Mouse (Mus musculus): ENCODE results near the gene Hspa1l. TPM values are rescaled to one million over a fixed set of nuclear protein-coding genes. Genes with fewer than 3 reads are reported as not detected.
"Not testable (repeated sequence)": the region's sequence is repeated elsewhere in the genome, so short reads cannot be mapped to it uniquely, and the experiment has no call there.

Gene Hspa1l
- polyA plus RNA-seq, 1 experiment from 2014 or later: 1.2 TPM

DNA sequence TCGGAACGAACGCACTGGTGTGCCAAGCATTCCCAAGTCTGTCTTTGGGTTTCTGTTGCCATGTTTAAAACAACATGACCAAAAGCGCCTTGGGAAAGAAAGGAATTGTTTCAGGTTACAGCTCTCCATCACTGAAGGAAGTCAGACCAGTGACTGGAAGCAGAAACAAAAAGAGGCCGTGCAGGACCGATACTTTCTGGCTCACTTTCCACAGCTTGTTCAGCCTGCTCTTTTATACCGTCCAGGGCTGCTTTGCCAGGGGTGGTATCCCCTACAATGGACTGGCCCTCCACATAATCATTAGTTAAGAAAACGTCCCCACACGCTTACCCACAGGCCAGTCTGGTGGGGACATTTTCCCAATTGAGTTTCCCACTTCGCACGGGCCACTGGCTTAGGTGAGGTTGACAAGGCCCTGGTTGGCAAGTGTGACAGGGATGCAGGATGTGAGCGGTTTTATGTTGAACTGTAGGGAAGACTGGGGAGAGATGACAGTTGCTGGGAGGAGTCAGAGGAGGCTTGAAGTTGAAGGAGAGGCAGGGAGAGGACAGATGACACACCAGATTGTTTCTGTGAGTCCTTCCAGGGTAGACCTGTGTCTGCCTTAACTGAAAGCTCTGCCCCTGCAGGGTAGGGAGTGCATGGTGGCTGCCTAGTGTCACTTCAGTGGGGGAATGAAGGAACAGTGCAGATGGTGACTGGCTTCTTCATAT is 29.8 kb downstream of the Hspa1l start:
- H3K27ac ChIP-seq: peak overlapping the region; percentile 97
- peak overlapping the region; percentile 100 for H3K4me2 ChIP-seq
- WGBS: 10% methylated on average over 12 of the region's 12 CpGs
- ATAC-seq (ENCODE audit: low FRiP score): no peak
- peaks cover 49% of the 10 kb centered on the region for H3K4me1 ChIP-seq
- no peaks in the 10 kb centered on the region for H3K9me3 ChIP-seq
- H3K27me3 ChIP-seq: no peaks in the 10 kb centered on the region
- peak overlapping the region; percentile 97 for H3K9ac ChIP-seq
- H3K36me3 ChIP-seq (replicated peaks): peaks cover 46% of the 10 kb centered on the region
- peak overlapping the region; percentile 93 for H3K4me3 ChIP-seq (replicated peaks)

DNA sequence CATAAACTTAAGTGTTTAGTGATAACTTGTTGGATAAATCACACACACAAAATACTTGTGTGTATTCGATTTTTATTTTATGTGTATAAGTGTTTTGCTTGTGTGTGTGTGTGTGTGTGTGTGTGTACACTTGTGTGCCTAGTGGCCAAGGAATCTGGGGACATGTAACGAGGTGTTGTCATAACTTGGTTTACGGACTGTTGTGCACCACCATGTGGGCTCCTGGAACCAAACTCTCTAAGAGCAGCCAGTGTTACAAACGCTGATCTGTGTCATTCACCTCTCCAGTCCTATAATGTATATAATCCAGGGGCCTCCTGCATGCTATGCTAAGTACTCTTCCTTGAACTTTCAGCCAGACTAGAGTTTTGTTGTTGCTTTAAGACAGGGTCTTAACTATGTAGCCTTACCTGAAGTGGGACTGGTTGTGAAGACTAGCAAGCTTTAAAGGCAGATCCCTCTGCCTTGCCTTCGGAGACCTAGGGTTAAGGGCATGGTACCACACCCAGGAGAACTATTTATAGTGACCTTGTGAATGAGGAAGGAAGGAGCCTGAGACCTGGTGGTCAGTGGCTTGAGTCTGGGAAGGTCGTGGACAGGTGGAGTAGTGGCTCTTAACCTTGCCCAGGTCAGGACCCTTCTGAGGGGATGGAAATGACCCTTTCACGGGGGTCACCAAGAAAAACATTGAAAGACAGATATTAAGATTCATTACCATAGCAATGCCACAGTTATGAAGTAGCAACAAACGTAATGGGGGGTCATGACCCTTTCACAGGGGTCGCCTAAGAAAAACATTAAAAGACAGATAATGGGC is 30.7 kb downstream of the Hspa1l start:
- H3K4me3 ChIP-seq (replicated peaks): peak overlapping the region; percentile 93
- no peaks in the 10 kb centered on the region for H3K9me3 ChIP-seq
- no peak for ATAC-seq (ENCODE audit: low FRiP score)
- peaks cover 41% of the 10 kb centered on the region for H3K4me1 ChIP-seq
- H3K9ac ChIP-seq: peak overlapping the region; percentile 97
- no peaks in the 10 kb centered on the region for H3K27me3 ChIP-seq
- 74% methylated on average over 9 of the region's 9 CpGs for WGBS
- peaks cover 48% of the 10 kb centered on the region for H3K36me3 ChIP-seq (replicated peaks)
- peak overlapping the region; percentile 100 for H3K4me2 ChIP-seq
- no peak overlapping the region for H3K27ac ChIP-seq

DNA sequence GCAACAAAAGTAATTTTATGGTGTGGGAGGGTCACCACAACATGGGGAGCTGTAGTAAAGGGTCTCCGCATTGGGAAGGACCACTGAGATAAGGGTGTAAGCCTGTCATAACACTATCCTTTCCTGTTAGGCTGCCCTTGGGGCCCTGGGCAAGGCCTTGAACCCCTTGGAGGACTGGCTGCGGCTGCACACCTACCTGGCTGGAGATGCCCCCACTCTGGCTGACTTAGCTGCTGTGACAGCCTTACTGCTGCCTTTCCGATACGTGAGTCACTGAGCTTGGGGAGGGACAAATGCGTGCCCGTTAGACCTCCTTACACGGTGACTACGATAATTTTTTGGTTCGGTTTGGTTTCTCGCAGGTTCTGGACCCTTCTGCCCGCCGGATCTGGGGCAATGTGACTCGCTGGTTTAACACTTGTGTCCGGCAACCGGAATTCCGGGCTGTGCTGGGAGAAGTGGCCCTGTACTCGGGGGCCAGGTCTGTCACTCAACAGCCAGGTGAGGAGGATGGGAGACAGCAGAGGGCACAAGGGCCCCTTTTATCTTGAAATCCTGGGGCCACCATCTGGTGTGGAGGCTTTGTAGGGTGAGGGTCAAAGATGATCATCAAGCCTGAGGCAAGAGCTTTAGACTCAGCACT is 31.7 kb downstream of the Hspa1l start:
- no peak for ATAC-seq (ENCODE audit: low FRiP score)
- H3K36me3 ChIP-seq (replicated peaks): peaks cover 50% of the 10 kb centered on the region
- no peaks in the 10 kb centered on the region for H3K9me3 ChIP-seq
- H3K27me3 ChIP-seq: no peaks in the 10 kb centered on the region
- H3K27ac ChIP-seq: no peak overlapping the region
- WGBS: 96% methylated on average over 17 of the region's 17 CpGs
- H3K4me1 ChIP-seq: peaks cover 33% of the 10 kb centered on the region
- H3K4me2 ChIP-seq: no peak overlapping the region
- no peak overlapping the region for H3K9ac ChIP-seq
- H3K4me3 ChIP-seq (replicated peaks): no peak overlapping the region

DNA sequence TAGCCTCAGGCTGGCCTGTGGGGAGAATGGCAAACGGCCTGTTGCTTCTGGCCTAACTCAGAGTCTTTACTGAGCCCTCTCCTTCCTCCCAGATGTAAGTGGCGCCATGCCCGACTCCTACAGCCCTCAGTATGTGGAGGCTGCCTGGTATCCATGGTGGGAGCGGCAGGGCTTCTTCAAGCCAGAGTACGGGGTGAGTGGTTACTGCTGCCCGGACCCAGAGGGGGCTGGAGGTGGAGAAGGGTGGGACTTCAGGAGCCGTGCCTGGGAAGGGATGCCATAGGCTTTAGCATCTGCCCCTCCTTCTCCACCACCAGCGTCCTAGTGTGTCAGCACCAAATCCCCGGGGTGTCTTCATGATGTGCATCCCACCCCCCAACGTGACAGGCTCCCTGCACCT is 32.7 kb downstream of the Hspa1l start:
- no peak overlapping the region for H3K4me2 ChIP-seq
- peaks cover 23% of the 10 kb centered on the region for H3K4me1 ChIP-seq
- H3K27me3 ChIP-seq: no peaks in the 10 kb centered on the region
- peaks cover 58% of the 10 kb centered on the region for H3K36me3 ChIP-seq (replicated peaks)
- H3K4me3 ChIP-seq (replicated peaks): no peak overlapping the region
- no peak for ATAC-seq (ENCODE audit: low FRiP score)
- H3K9ac ChIP-seq: no peak overlapping the region
- H3K9me3 ChIP-seq: no peaks in the 10 kb centered on the region
- no peak overlapping the region for H3K27ac ChIP-seq
- WGBS: 93% methylated on average over 10 of the region's 10 CpGs

DNA sequence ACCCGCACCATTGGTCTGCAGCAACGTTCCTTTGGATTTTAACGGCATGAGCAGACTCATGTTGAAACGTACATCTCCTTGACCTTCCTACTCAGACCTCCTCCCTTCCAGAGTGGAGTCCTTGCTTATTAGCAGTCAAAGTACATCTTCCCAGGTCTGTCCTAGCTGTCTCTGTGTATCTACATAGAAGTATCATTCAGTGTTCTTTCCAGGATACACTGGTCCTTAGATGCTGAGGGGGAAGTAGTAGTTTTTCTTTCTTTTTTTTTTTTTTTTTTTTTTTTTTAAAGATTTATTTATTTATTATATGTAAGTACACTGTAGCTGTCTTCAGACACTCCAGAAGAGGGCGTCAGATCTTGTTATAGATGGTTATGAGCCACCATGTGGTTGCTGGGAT is 33.4 kb downstream of the Hspa1l start:
- ATAC-seq (ENCODE audit: low FRiP score); H3K9ac ChIP-seq; H3K4me3 ChIP-seq (replicated peaks); H3K27ac ChIP-seq; H3K4me2 ChIP-seq; H3K9me3 ChIP-seq; H3K27me3 ChIP-seq: not testable (repeated sequence)
- Histone ChIP-seq H3K36me3 (replicated peaks) (peaks cover 65% of the 10 kb centered on the region), H3K4me1 (peaks cover 22% of the 10 kb centered on the region)
- 93% methylated on average over 4 of the region's 5 CpGs for WGBS

DNA sequence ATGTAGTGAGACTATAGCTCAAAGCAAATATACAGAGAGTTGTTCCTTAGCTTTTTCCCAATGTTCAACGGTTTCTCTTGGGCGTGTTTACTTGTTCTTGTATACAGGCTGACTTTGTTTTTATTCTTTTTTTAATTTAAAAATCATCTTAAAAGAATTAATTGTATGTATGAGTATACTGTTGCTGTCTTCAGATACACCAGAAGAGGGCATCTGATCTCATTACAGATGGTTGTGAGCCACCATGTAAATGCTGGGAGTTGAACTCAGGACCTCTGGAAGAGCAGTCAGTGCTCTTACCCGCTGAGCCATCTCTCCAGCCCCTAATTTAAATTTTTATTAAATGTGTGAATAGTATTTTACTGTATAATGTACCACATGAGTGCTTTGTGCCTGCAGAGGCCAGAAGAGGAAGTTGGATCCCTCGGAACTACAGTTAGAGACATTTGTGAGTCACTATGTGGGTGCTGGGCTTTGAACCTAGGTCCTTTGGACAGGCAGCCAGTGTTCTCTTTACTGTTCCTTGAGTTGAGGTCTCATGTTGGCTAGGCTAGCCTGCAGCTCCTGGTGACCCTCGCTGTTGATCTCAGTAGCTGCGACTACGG is 35.0 kb downstream of the Hspa1l start:
- Histone ChIP-seq H3K36me3 (replicated peaks) (peaks cover 81% of the 10 kb centered on the region), H3K9me3 (no peaks in the 10 kb centered on the region), H3K4me2 (no peak overlapping the region), H3K27me3 (no peaks in the 10 kb centered on the region), H3K4me1 (peaks cover 11% of the 10 kb centered on the region), H3K9ac (no peak overlapping the region), H3K27ac (no peak overlapping the region), H3K4me3 (replicated peaks) (no peak overlapping the region)
- ATAC-seq (ENCODE audit: low FRiP score): no peak
- WGBS: 96% methylated on average over 7 of the region's 7 CpGs

DNA sequence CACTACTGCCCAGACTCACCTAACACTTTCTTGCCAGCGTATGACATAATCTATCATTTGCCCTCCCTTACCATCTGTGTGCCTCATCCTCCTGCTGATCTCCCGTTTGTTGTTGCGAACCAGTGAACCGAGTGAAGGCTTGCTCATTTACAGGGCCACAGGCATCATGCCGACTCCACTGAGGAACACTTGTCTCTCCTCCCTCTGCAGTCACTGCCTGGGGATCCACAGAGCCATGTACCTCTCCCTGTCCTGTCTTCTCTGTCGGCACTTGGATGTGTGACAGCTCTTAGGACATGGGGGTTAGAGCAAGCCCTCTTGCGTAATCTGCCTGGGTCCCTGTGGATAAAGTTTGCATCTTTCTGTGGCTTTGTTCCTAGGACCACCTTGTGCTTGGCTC is 37.1 kb downstream of the Hspa1l start:
- Histone ChIP-seq H3K27me3 (no peaks in the 10 kb centered on the region), H3K27ac (no peak overlapping the region), H3K9me3 (no peaks in the 10 kb centered on the region), H3K4me3 (replicated peaks) (no peak overlapping the region), H3K4me1 (no peaks in the 10 kb centered on the region), H3K9ac (no peak overlapping the region), H3K4me2 (no peak overlapping the region), H3K36me3 (replicated peaks) (peaks cover 95% of the 10 kb centered on the region)
- WGBS: 89% methylated on average over 7 of the region's 7 CpGs
- no peak for ATAC-seq (ENCODE audit: low FRiP score)

DNA sequence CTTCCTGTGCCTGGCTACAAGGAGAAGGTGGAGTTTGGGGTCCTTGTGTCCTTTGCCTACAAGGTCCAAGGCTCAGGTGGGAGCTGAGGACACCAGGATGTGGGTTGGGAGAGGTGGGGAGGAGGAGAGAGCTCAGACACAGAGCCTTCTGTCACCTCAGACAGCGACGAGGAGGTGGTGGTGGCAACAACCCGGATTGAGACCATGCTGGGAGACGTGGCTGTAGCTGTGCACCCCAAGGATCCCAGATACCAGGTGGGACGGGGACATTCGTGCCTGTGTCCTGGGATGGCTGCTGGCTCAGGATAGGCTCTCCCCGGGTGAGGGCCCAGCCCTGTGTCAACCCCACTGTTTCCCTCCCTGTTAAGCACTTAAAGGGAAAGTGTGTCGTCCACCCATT is 38.9 kb downstream of the Hspa1l start:
- Histone ChIP-seq H3K27ac (no peak overlapping the region), H3K9me3 (no peaks in the 10 kb centered on the region), H3K4me2 (no peak overlapping the region), H3K9ac (no peak overlapping the region), H3K36me3 (replicated peaks) (peaks cover 97% of the 10 kb centered on the region), H3K27me3 (no peaks in the 10 kb centered on the region), H3K4me3 (replicated peaks) (no peak overlapping the region), H3K4me1 (0 out of 2 replicates have a peak, but pooled peaks cover 2% of the 10 kb centered on the region)
- ATAC-seq (ENCODE audit: low FRiP score): no peak
- 94% methylated on average over 8 of the region's 8 CpGs for WGBS

DNA sequence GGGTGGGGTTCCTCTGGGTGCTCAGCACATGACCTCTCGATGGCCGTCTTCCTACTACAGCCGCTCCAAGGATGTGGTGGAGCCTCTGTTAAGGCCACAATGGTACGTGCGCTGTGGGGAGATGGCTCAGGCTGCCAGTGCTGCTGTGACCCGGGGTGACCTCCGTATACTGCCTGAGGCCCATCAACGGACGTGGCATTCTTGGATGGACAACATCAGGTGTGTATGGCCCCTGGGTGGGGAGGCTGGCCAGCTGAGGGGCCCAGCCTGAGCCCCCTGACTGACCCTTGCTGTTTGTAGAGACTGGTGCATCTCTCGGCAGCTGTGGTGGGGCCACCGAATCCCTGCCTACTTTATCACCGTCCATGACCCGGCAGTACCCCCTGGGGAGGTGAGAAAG is 39.9 kb downstream of the Hspa1l start:
- Histone ChIP-seq H3K4me2 (no peak overlapping the region), H3K9me3 (no peaks in the 10 kb centered on the region), H3K4me1 (0 out of 2 replicates have a peak, but pooled peaks cover 2% of the 10 kb centered on the region), H3K27me3 (no peaks in the 10 kb centered on the region), H3K36me3 (replicated peaks) (peaks cover 98% of the 10 kb centered on the region), H3K27ac (no peak overlapping the region), H3K9ac (no peak overlapping the region), H3K4me3 (replicated peaks) (no peak overlapping the region)
- 89% methylated on average over 13 of the region's 13 CpGs for WGBS
- ATAC-seq (ENCODE audit: low FRiP score): no peak

DNA sequence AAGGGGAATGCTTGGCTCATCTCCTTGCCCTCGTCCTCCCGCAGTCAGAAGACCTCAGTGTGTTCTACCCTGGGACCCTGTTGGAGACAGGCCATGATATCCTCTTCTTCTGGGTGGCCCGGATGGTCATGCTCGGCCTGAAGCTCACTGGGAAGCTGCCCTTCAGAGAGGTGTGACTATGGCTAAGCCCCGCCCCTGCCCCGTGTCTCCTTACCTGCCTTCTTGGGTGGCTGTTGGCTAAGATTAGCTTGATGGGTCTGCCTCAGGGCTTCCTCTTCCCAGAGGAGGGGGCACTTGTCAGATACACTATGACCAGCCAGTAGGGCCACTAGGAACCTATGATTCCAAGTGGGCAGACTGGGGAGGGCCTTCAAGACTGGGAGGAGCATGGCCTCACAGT is 40.7 kb downstream of the Hspa1l start:
- ATAC-seq (ENCODE audit: low FRiP score): no peak
- peaks cover 91% of the 10 kb centered on the region for H3K36me3 ChIP-seq (replicated peaks)
- H3K27ac ChIP-seq: no peak overlapping the region

DNA sequence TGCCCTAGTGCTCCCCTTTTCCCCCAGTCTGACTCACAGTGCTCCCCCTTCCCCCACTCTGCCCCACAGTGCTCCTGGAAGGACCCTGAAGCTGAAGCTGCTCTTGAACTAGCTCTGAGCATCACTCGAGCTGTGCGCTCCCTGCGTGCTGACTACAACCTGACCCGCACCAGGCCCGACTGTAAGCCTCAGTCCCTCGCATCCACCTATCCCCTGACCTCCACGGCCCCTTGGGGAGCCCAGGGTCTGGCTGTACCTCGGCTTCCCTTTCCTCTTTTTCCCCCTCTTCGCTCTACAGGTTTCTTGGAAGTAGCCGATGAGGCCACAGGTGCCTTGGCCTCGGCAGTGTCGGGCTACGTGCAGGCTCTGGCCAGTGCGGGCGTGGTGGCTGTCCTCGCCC is 42.8 kb downstream of the Hspa1l start:
- peaks cover 72% of the 10 kb centered on the region for H3K36me3 ChIP-seq (replicated peaks)
- no peak for ATAC-seq (ENCODE audit: low FRiP score)
- 92% methylated on average over 16 of the region's 16 CpGs for WGBS

More for the DNA sequence above, 40.7 kb downstream of the Hspa1l start:
- no peak overlapping the region for H3K9ac ChIP-seq
- no peak overlapping the region for H3K4me3 ChIP-seq (replicated peaks)
- no peak overlapping the region for H3K4me2 ChIP-seq
- WGBS: 87% methylated on average over 6 of the region's 6 CpGs
- no peaks in the 10 kb centered on the region for H3K27me3 ChIP-seq
- no peaks in the 10 kb centered on the region for H3K9me3 ChIP-seq
- H3K4me1 ChIP-seq: 0 out of 2 replicates have a peak, but pooled peaks cover 2% of the 10 kb centered on the region

DNA sequence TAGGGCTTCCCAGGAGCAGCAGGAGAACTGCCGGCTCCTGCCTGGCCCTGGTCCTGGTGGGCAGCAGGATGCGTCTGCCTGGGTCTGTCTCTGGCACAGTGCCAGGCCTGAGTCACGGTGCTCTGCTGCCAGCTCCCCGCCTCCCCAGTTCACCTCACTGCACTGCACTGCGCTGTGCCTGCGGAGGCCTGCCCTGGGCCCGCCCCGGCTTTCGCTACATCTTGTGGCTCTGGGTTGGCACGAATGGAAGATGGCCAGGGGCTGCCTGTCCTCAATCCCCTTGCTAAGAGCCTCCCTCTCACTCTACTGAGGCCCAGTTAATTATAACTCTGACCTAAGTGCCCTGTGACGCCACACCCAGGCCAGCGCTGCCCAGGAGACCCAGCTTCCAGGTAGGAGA is 43.9 kb downstream of the Hspa1l start, which contains the start of gene Vwa7:
TSS of gene Vwa7 (plus strand) at position 204 of the 400 bp plus-strand sequence.
- 62% methylated on average over 12 of the region's 12 CpGs for WGBS
- no peak within 1 kb of the TSS for H3K9ac ChIP-seq
- H3K4me3 ChIP-seq (replicated peaks): 0 out of 2 replicates have a peak within 1 kb of the TSS, but pooled peaks have one; percentile 0
- H3K27me3 ChIP-seq: no peaks in the 10 kb centered on the region
- H3K27ac ChIP-seq: peak within 1 kb of the TSS; percentile 46; the same call in 1 of the 2 replicates
- H3K36me3 ChIP-seq (replicated peaks): peaks cover 61% of the 10 kb centered on the region
- H3K4me1 ChIP-seq: peaks cover 8% of the 10 kb centered on the region
- H3K4me2 ChIP-seq: no peak within 1 kb of the TSS
- no peaks in the 10 kb centered on the region for H3K9me3 ChIP-seq
- ATAC-seq (ENCODE audit: low FRiP score): peak; percentile 31; the same call in 1 of the 2 replicates

More for the DNA sequence above, 42.8 kb downstream of the Hspa1l start:
- H3K4me2 ChIP-seq: no peak overlapping the region
- no peak overlapping the region for H3K9ac ChIP-seq
- 0 out of 2 replicates have a peak, but pooled peaks cover 2% of the 10 kb centered on the region for H3K4me1 ChIP-seq
- no peaks in the 10 kb centered on the region for H3K27me3 ChIP-seq
- H3K4me3 ChIP-seq (replicated peaks): no peak overlapping the region
- no peak overlapping the region for H3K27ac ChIP-seq
- no peaks in the 10 kb centered on the region for H3K9me3 ChIP-seq

Data from forebrain, embryonic 12.5 days (tissue).